Mouse (Mus musculus) erythroblast, embryonic 14.5 days (primary cell): ENCODE results near the gene Gm10837.

Experiments used
- GATA1 ChIP-seq: IDR thresholded peaks from 2 replicates; pipeline ENCODE4 v1.6.1; 2012; ENCODE audit warnings: low read length, inconsistent platforms, mixed read lengths
- TAL1 ChIP-seq: IDR thresholded peaks from 3 replicates; pipeline ENCODE4 v1.6.1; 2012; ENCODE audit warnings: low read length, inconsistent platforms, mixed read lengths

DNA sequence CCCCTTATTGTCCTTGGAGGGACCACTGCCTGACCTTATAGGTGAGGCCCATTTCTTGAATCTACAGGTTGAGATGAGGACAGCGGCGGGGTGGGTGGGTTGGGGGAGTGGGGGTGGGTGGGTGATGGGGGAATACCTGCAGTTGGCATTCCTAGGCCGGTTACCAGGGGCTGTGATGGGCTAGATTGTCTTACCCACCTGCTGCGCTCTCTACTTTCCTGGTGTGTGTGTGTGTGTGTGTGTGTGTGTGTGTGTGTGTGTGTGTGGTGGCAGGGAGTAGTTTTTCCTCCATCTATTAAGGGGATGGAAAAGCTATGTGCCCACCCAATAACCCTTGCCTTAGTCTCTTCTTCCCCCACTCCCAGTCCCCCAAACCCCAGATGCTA lies 5.9 kb upstream of the Gm10837 start:
- TF ChIP-seq GATA1 (no peak), TAL1 (no peak)
